Mouse (Mus musculus) midbrain, embryonic 12.5 days (tissue): ENCODE results near the gene Man1c1. TPM values are rescaled to one million over a fixed set of nuclear protein-coding genes. Genes with fewer than 3 reads are reported as not detected.

Experiments used
- ATAC-seq: fragments of 200-750 bp; cut with Nextera tagmentation; 2 replicates; pipeline ENCODE4 v1.8.0; 2017; ENCODE audit warnings: low read depth, moderate TSS enrichment, moderate library complexity; ENCODE audit not compliant: low FRiP score
- H3K27ac ChIP-seq: fragments of 300-500 bp; sonication (generic); replicated peaks from 2 replicates; pipeline ENCODE4 v1.5.1; 2016; ENCODE audit warnings: mild to moderate bottlenecking
- H3K27me3 ChIP-seq: fragments of 300-500 bp; sonication (generic); 2 replicates; pipeline ENCODE4 v1.6.1; 2016; ENCODE audit warnings: mild to moderate bottlenecking
- H3K36me3 ChIP-seq: fragments of 300-500 bp; sonication (generic); 2 replicates; pipeline ENCODE4 v1.6.1; 2016
- H3K4me1 ChIP-seq: fragments of 300-500 bp; sonication (generic); 2 replicates; pipeline ENCODE4 v1.6.1; 2016
- H3K4me2 ChIP-seq: fragments of 300-500 bp; sonication (generic); replicated peaks from 2 replicates; pipeline ENCODE4 v1.6.1; 2016; ENCODE audit warnings: mild to moderate bottlenecking, moderate library complexity
- H3K4me3 ChIP-seq: fragments of 300-500 bp; sonication (generic); 2 replicates; pipeline ENCODE4 v1.5.1; 2016; ENCODE audit warnings: mild to moderate bottlenecking
- H3K9ac ChIP-seq: fragments of 300-500 bp; sonication (generic); replicated peaks from 2 replicates; pipeline ENCODE4 v1.6.1; 2016; ENCODE audit warnings: mild to moderate bottlenecking, moderate library complexity
- H3K9me3 ChIP-seq: fragments of 300-500 bp; sonication (generic); 2 replicates; pipeline ENCODE4 v1.6.1; 2016; ENCODE audit warnings: mild to moderate bottlenecking
- WGBS: fragments of 180-500 bp; shearing (Covaris S2); methylation state at CpG from one replicate; pipeline ENCODE4 v1.1.7; 2016; 5-methylcytosine and 5-hydroxymethylcytosine counted together
- polyA plus RNA-seq: library from polyadenylated mRNA; unstranded; fragments of >200 nt; fragmentation: Nextera tagmentation; extraction: Ambion mirVana; gene quantifications from 2 replicates; pipeline ENCODE4 v1.2.1, GENCODE M21; 2016

The Man1c1 gene
- polyA plus RNA-seq, 1 experiment from 2014 or later = 5.4 TPM

GRCm38 (mm10) chr4:134612070-134612667, 91.9 kb downstream of the Man1c1 start:
- no peak overlapping the region for H3K4me2 ChIP-seq
- WGBS = 72% methylated on average over 16 of the region's 16 CpGs
- H3K4me1 ChIP-seq = peaks cover 15% of the 10 kb centered on the region; the same call in 1 of the 2 replicates
- H3K27me3 ChIP-seq = no peaks in the 10 kb centered on the region
- no peak overlapping the region for H3K4me3 ChIP-seq
- H3K36me3 ChIP-seq = no peaks in the 10 kb centered on the region
- ATAC-seq = no peak
- no peaks in the 10 kb centered on the region for H3K9me3 ChIP-seq
- H3K27ac ChIP-seq = no peak overlapping the region
- no peak overlapping the region for H3K9ac ChIP-seq

DNA sequence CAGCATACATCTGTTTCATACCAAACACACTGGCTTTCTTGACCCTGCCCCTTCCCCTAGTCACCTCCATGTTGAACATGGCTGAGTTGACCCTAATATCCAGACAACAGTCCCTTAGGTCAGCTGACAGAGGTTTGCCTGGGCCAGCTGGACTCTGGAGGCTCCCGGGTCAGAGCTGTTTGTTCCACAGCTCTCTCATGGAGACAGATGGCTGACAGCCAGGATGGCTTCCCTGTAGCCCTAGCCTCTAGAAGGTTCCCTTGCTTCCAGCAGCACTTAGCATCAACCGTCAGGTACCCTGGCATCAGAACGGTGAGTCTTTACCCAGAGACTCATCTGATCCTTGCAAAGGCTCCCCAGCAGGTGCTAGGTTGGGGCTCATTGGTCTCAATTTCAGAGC, 93.5 kb downstream of the Man1c1 start:
- H3K36me3 ChIP-seq = no peaks in the 10 kb centered on the region
- WGBS = 83% methylated on average over 3 of the region's 3 CpGs
- H3K9ac ChIP-seq = no peak overlapping the region
- no peak overlapping the region for H3K27ac ChIP-seq
- H3K4me3 ChIP-seq = no peak overlapping the region
- H3K4me2 ChIP-seq = no peak overlapping the region
- peaks cover 8% of the 10 kb centered on the region; the same call in 1 of the 2 replicates for H3K4me1 ChIP-seq
- no peak for ATAC-seq
- H3K9me3 ChIP-seq = no peaks in the 10 kb centered on the region
- H3K27me3 ChIP-seq = no peaks in the 10 kb centered on the region

- Histone ChIP-seq H3K36me3 (no peaks in the 10 kb centered on the region), H3K9ac (no peak overlapping the region), H3K27me3 (no peaks in the 10 kb centered on the region), H3K4me1 (no peaks in the 10 kb centered on the region; the same call in 1 of the 2 replicates), H3K9me3 (no peaks in the 10 kb centered on the region), H3K4me2 (no peak overlapping the region), H3K4me3 (no peak overlapping the region), H3K27ac (no peak overlapping the region)
- no peak for ATAC-seq
- 86% methylated on average over 5 of the region's 5 CpGs for WGBS
Measured at GRCm38 (mm10) chr4:134607679-134608078, 96.4 kb downstream of the Man1c1 start.

- WGBS = 68% methylated on average over 5 of the region's 5 CpGs
- Histone ChIP-seq H3K27me3 (no peaks in the 10 kb centered on the region), H3K9ac (no peak overlapping the region), H3K4me2 (no peak overlapping the region), H3K27ac (no peak overlapping the region), H3K36me3 (no peaks in the 10 kb centered on the region), H3K4me1 (peaks cover 9% of the 10 kb centered on the region), H3K4me3 (no peak overlapping the region), H3K9me3 (no peaks in the 10 kb centered on the region)
- no peak for ATAC-seq
Measured at GRCm38 (mm10) chr4:134606054-134606453, 98.0 kb downstream of the Man1c1 start.

DNA sequence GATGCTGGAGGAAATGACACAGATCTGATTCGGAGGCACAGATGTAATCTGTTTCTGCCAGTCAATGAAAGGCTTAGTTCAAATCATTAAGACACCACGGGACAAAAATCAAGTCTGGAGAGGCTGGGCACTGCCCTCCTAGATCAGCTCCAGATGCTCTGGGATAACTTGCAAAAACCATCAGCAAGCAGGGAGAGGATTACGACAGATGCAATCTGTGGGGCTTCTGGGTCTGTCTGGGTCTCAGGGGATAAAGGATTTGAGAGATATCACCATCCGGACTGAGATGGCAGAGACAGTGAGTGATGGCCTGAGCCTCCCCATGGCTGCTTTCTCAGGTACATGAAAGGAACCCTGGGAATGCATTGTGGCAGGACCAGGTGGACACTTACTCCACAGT, 99.6 kb downstream of the Man1c1 start:
- Histone ChIP-seq H3K9ac (no peak overlapping the region), H3K4me1 (peaks cover 9% of the 10 kb centered on the region), H3K4me2 (no peak overlapping the region), H3K27ac (no peak overlapping the region), H3K4me3 (no peak overlapping the region), H3K36me3 (no peaks in the 10 kb centered on the region), H3K27me3 (no peaks in the 10 kb centered on the region), H3K9me3 (no peaks in the 10 kb centered on the region)
- no peak for ATAC-seq
- 57% methylated on average over 4 of the region's 4 CpGs for WGBS

GRCm38 (mm10) chr4:134603553-134603952, 100.5 kb downstream of the Man1c1 start:
- Histone ChIP-seq H3K4me1 (peaks cover 9% of the 10 kb centered on the region), H3K4me2 (no peak overlapping the region), H3K27me3 (no peaks in the 10 kb centered on the region), H3K9ac (no peak overlapping the region), H3K4me3 (no peak overlapping the region), H3K27ac (no peak overlapping the region), H3K9me3 (no peaks in the 10 kb centered on the region), H3K36me3 (no peaks in the 10 kb centered on the region)
- 74% methylated on average over 5 of the region's 5 CpGs for WGBS
- ATAC-seq = no peak

GRCm38 (mm10) chr4:134602610-134603009, 101.5 kb downstream of the Man1c1 start:
- Histone ChIP-seq H3K4me2 (no peak overlapping the region), H3K4me3 (no peak overlapping the region), H3K4me1 (peaks cover 9% of the 10 kb centered on the region), H3K9ac (no peak overlapping the region), H3K27me3 (no peaks in the 10 kb centered on the region), H3K27ac (no peak overlapping the region), H3K36me3 (no peaks in the 10 kb centered on the region), H3K9me3 (no peaks in the 10 kb centered on the region)
- no peak for ATAC-seq
- WGBS = 78% methylated on average over 3 of the region's 3 CpGs

DNA sequence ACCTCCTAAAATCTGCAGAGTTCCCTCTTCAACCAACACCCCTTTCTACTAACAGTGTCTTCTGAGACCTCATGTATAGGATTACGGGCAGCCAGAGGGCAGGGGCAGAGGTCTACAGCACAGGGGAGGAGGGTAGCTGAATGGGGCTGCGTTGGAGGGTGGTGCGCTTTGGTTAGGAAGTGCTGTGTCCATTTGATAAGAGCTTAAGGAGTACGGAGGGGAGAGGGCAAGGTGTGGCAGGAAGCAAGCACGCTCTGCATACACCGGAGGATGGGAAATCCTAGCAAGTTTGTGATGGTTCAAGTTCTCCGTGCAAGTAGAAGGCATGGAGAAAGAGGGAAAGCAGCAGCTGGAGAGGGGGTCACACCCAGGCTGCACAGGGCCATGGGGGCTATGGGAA, 102.1 kb downstream of the Man1c1 start:
- WGBS = 71% methylated on average over 7 of the region's 7 CpGs
- Histone ChIP-seq H3K9ac (no peak overlapping the region), H3K4me2 (no peak overlapping the region), H3K36me3 (no peaks in the 10 kb centered on the region), H3K27ac (no peak overlapping the region), H3K9me3 (no peaks in the 10 kb centered on the region), H3K4me3 (no peak overlapping the region), H3K4me1 (peaks cover 9% of the 10 kb centered on the region), H3K27me3 (no peaks in the 10 kb centered on the region)
- ATAC-seq = no peak

- H3K27me3 ChIP-seq = no peaks in the 10 kb centered on the region
- H3K4me1 ChIP-seq = peaks cover 9% of the 10 kb centered on the region
- H3K4me3 ChIP-seq = no peak overlapping the region
- H3K9me3 ChIP-seq = no peaks in the 10 kb centered on the region
- no peaks in the 10 kb centered on the region for H3K36me3 ChIP-seq
- H3K4me2 ChIP-seq = no peak overlapping the region
- H3K9ac ChIP-seq = no peak overlapping the region
- ATAC-seq = no peak
- WGBS = 31% methylated on average over 8 of the region's 8 CpGs
- no peak overlapping the region for H3K27ac ChIP-seq
Measured at GRCm38 (mm10) chr4:134601404-134601803, 102.7 kb downstream of the Man1c1 start.

DNA sequence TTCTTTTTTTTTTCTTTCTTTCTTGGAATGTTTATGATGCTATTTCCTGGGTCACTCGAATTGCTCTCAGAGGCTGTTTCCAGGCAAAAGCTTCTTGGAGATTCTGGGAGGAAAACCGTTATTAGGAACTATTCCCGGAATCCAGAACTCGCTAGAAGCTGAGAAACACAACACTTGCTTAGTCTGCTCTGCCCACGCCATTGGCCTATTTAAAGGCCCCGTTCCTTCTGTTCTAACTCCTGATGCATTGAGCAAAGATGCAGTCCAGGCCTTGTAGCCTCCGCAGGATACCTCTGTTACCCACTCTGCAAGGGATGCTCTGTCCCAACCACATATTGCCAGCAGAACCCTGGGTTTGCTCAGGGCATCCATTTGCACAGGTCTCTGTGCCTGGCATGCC, 103.3 kb downstream of the Man1c1 start:
- H3K9ac ChIP-seq = no peak overlapping the region
- no peaks in the 10 kb centered on the region for H3K9me3 ChIP-seq
- no peak for ATAC-seq
- H3K27ac ChIP-seq = no peak overlapping the region
- H3K36me3 ChIP-seq = no peaks in the 10 kb centered on the region
- peaks cover 9% of the 10 kb centered on the region for H3K4me1 ChIP-seq
- 82% methylated on average over 7 of the region's 7 CpGs for WGBS
- H3K4me3 ChIP-seq = no peak overlapping the region
- no peaks in the 10 kb centered on the region for H3K27me3 ChIP-seq
- H3K4me2 ChIP-seq = no peak overlapping the region

- H3K27me3 ChIP-seq = no peaks in the 10 kb centered on the region
- H3K4me1 ChIP-seq = peaks cover 9% of the 10 kb centered on the region
- no peaks in the 10 kb centered on the region for H3K9me3 ChIP-seq
- WGBS = 90% methylated on average over 9 of the region's 9 CpGs
- no peak overlapping the region for H3K27ac ChIP-seq
- no peak overlapping the region for H3K9ac ChIP-seq
- H3K4me2 ChIP-seq = no peak overlapping the region
- H3K4me3 ChIP-seq = no peak overlapping the region
- no peak for ATAC-seq
- H3K36me3 ChIP-seq = no peaks in the 10 kb centered on the region
Measured at GRCm38 (mm10) chr4:134600060-134600459, 104.0 kb downstream of the Man1c1 start.

DNA sequence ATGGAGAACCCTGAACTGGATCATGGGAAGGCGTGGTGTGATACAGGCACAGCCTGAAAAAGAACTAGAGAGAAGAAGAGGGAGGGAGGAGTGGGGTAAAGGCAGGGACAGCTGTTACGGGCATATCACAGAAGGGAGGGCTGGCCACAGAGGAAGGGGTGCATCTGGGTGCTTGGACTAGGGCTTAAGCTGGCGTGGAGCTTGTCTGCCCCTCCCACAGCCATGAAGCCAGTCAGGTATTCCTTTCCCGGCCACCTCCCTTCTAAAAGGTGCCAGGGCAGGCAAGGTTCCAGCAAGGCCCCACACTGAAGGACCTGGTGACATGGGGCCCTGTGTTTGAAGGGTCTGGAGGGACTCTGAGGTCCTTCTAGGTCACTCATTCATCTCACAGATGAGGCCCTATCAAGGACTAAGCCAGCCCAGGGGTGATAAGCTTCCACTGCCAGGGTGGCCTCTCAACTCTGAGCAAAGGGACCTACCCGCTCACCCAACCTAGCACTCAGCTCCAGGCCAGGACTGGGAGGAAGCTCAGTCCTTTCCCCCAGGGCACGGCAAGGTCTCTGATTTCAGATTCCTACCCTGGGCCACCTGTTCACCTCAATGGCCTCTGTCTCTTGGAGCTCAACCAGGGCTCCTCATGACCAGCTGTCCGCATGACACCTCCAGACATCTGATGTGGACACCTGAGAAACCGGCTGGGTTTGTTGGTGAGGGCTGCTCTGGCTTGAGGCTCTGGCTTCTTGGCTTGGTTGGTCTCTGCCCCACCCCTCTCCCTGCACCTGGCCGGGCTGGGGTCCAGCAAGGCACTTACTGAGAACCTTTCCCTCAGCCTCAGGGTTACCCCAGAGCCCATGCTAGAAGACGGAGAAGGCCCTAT, 107.0 kb downstream of the Man1c1 start:
- no peak overlapping the region for H3K4me2 ChIP-seq
- no peak overlapping the region for H3K4me3 ChIP-seq
- H3K36me3 ChIP-seq = no peaks in the 10 kb centered on the region
- no peak for ATAC-seq
- no peaks in the 10 kb centered on the region for H3K9me3 ChIP-seq
- WGBS = 85% methylated on average over 10 of the region's 10 CpGs
- H3K9ac ChIP-seq = no peak overlapping the region
- H3K27me3 ChIP-seq = no peaks in the 10 kb centered on the region
- no peak overlapping the region for H3K27ac ChIP-seq
- peaks cover 9% of the 10 kb centered on the region for H3K4me1 ChIP-seq
